Mouse (Mus musculus): ENCODE results near the gene B3gnt9. TPM values are rescaled to one million over a fixed set of nuclear protein-coding genes. Genes with fewer than 3 reads are reported as not detected.

B3gnt9 gene
- polyA plus RNA-seq, 1 experiment, result 1.1 TPM

- no peak overlapping the region for H3K27ac ChIP-seq (ENCODE audit: insufficient read depth, low read depth, low read length)
- H3K4me3 ChIP-seq (ENCODE audit: insufficient read depth, low read length), result no peak overlapping the region
- peaks cover 3% of the 10 kb centered on the region; the same call in 1 of the 2 replicates for H3K4me1 ChIP-seq (ENCODE audit: control insufficient read depth, insufficient read depth, low read length)
- TF ChIP-seq CTCF (IDR thresholded peaks at IDR 0.05; ENCODE audit: low read depth, low read length) (no peak; the same call in 1 of the 2 replicates), POLR2A (IDR thresholded peaks at IDR 0.05; ENCODE audit: borderline replicate concordance, low read depth, low read length) (no peak)
These were observed 28.1 kb upstream of the B3gnt9 start for GRCm38 (mm10) chr8:105283074-105283473.

- H3K4me1 ChIP-seq (ENCODE audit: control insufficient read depth, insufficient read depth, low read length), result peaks cover 3% of the 10 kb centered on the region; the same call in 1 of the 2 replicates
- TF ChIP-seq POLR2A (IDR thresholded peaks at IDR 0.05; ENCODE audit: borderline replicate concordance, low read depth, low read length) (no peak), CTCF (IDR thresholded peaks at IDR 0.05; ENCODE audit: low read depth, low read length) (no peak)
- H3K27ac ChIP-seq (ENCODE audit: insufficient read depth, low read depth, low read length), result no peak overlapping the region
- H3K4me3 ChIP-seq (ENCODE audit: insufficient read depth, low read length), result no peak overlapping the region
These were observed 27.3 kb upstream of the B3gnt9 start for GRCm38 (mm10) chr8:105282239-105282638.

DNA sequence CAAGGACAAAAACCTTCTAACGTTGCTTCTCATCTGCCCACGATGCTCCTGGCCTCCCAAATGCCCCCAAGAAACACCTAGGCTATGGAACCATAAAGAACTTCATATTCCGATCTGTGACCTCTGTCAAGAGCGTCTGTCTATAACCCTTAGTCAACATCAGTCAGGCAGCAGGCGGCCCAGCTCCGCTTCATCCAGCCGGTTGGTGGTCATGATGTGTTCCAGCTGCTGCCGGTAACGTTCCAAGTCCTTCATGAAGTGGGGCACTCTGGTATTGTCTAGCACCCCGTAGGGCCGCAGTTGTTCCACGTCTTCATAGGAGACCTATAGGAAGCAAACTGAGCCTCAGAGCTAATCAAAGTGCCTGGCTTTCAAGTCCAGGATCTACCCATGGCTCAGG lies 26.9 kb upstream of the B3gnt9 start:
- Histone ChIP-seq H3K4me3 (ENCODE audit: insufficient read depth, low read length) (no peak overlapping the region), H3K27ac (ENCODE audit: insufficient read depth, low read depth, low read length) (no peak overlapping the region), H3K4me1 (ENCODE audit: control insufficient read depth, insufficient read depth, low read length) (peaks cover 3% of the 10 kb centered on the region; the same call in 1 of the 2 replicates)
- TF ChIP-seq CTCF (IDR thresholded peaks at IDR 0.05; ENCODE audit: low read depth, low read length) (no peak), POLR2A (IDR thresholded peaks at IDR 0.05; ENCODE audit: borderline replicate concordance, low read depth, low read length) (no peak)

- Histone ChIP-seq H3K4me3 (ENCODE audit: insufficient read depth, low read length) (no peak overlapping the region), H3K27ac (ENCODE audit: insufficient read depth, low read depth, low read length) (no peak overlapping the region), H3K4me1 (ENCODE audit: control insufficient read depth, insufficient read depth, low read length) (peaks cover 3% of the 10 kb centered on the region; the same call in 1 of the 2 replicates)
- TF ChIP-seq POLR2A (IDR thresholded peaks at IDR 0.05; ENCODE audit: borderline replicate concordance, low read depth, low read length), result no peak
These were observed 25.6 kb upstream of the B3gnt9 start for GRCm38 (mm10) chr8:105280567-105280966.

- Histone ChIP-seq H3K27ac (ENCODE audit: insufficient read depth, low read depth, low read length) (no peak overlapping the region), H3K4me3 (ENCODE audit: insufficient read depth, low read length) (peak overlapping the region; percentile 27), H3K4me1 (ENCODE audit: control insufficient read depth, insufficient read depth, low read length) (peaks cover 3% of the 10 kb centered on the region; the same call in 1 of the 2 replicates)
- TF ChIP-seq POLR2A (IDR thresholded peaks at IDR 0.05; ENCODE audit: borderline replicate concordance, low read depth, low read length) (no peak), CTCF (IDR thresholded peaks at IDR 0.05; ENCODE audit: low read depth, low read length) (no peak)
These were observed 24.0 kb upstream of the B3gnt9 start for GRCm38 (mm10) chr8:105278911-105279334.

DNA sequence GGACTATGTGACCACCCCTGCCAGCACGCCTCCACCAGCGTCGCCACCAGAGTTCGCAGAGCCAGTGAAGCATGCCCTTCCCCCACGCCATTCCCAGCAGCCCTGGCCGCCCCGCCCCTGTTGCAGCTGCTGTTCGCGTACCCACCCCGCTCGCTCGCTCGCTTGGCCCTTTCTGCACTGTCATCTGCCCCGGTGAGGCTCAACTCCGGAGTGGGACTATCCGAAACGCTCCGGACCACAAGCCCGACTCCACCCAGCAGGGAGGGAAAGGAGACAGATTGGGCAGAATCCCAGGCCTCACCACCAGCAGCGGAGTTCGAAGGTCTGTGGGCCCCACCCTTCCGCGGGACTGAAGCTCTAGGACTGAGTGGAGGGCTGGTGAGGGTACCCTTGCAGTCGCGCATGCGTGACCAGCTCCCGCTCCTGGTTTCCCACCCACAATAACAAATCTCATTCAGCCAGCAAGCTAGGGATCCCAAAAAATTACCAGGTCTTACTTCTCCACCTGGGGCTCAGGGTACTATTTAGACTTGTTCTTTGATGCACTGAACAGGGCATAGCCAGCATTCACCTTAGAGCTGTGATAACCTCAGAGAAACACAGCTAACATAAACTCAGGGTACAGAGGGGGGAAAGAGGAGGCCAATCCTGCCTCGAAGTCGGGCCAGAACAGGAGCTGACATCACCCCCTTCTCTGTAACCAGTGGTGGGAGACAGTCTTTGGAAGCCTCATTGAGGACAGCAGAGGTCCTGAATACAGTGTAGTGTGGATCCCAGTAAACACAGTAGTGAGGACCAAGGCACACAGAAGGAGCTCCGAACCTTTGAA lies 21.6 kb upstream of the B3gnt9 start:
- H3K4me3 ChIP-seq (ENCODE audit: insufficient read depth, low read length), result peak overlapping the region; percentile 50
- H3K27ac ChIP-seq (ENCODE audit: insufficient read depth, low read depth, low read length), result no peak overlapping the region
- H3K4me1 ChIP-seq (ENCODE audit: control insufficient read depth, insufficient read depth, low read length), result peaks cover 3% of the 10 kb centered on the region; the same call in 1 of the 2 replicates
- TF ChIP-seq POLR2A (IDR thresholded peaks at IDR 0.05; ENCODE audit: borderline replicate concordance, low read depth, low read length) (no peak), CTCF (IDR thresholded peaks at IDR 0.05; ENCODE audit: low read depth, low read length) (no peak)

DNA sequence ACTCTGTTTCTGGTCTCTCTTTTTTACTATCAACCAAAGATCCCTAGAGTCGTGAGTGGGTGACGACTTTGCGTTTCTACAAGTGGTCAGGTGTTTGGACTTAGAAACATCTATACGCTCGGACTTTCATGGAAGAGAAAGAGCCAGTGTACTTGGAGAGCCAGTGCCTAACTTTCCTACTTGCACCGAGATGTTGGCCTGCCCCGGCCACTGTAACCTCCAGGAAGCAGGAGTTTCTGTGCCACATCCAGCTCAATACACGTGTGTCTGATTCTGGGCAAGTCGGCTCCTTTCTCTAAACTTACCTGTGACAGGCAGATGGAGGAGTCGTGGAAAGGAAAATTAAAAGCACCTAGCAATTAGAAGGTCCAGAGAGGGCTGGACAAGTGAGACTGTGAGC lies 20.9 kb upstream of the B3gnt9 start, which contains the start of gene Nol3:
Nol3 (plus strand) TSS at position 301 of the 400 bp plus-strand sequence.
- Histone ChIP-seq H3K27ac (ENCODE audit: insufficient read depth, low read depth, low read length) (no peak within 1 kb of the TSS), H3K4me1 (ENCODE audit: control insufficient read depth, insufficient read depth, low read length) (peaks cover 3% of the 10 kb centered on the region; the same call in 1 of the 2 replicates), H3K4me3 (ENCODE audit: insufficient read depth, low read length) (peak within 1 kb of the TSS; percentile 50)
- TF ChIP-seq POLR2A (IDR thresholded peaks at IDR 0.05; ENCODE audit: borderline replicate concordance, low read depth, low read length), result no peak

- Histone ChIP-seq H3K4me3 (ENCODE audit: insufficient read depth, low read length) (no peak overlapping the region), H3K4me1 (ENCODE audit: control insufficient read depth, insufficient read depth, low read length) (peaks cover 4% of the 10 kb centered on the region; the same call in 1 of the 2 replicates), H3K27ac (ENCODE audit: insufficient read depth, low read depth, low read length) (no peak overlapping the region)
- TF ChIP-seq POLR2A (IDR thresholded peaks at IDR 0.05; ENCODE audit: borderline replicate concordance, low read depth, low read length) (no peak), CTCF (IDR thresholded peaks at IDR 0.05; ENCODE audit: low read depth, low read length) (no peak)
These were observed 20.4 kb upstream of the B3gnt9 start for GRCm38 (mm10) chr8:105275387-105275786.

DNA sequence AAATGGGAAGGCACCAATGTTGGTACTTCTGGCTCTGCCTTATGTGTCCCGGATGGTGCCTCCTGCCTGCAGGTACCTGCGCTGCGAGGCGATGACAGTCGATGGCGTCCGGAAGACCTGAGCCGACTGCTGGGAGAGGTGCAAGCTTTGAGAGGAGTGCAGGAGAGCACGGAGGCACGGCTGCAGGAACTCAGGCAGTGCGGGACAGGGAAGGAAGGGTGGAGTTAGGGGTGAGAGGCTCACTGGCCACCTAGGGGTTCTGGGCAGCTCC lies 15.9 kb upstream of the B3gnt9 start:
- peaks cover 5% of the 10 kb centered on the region; the same call in 1 of the 2 replicates for H3K4me1 ChIP-seq (ENCODE audit: control insufficient read depth, insufficient read depth, low read length)
- no peak overlapping the region for H3K4me3 ChIP-seq (ENCODE audit: insufficient read depth, low read length)
- TF ChIP-seq POLR2A (IDR thresholded peaks at IDR 0.05; ENCODE audit: borderline replicate concordance, low read depth, low read length) (no peak), CTCF (IDR thresholded peaks at IDR 0.05; ENCODE audit: low read depth, low read length) (no peak)
- no peak overlapping the region for H3K27ac ChIP-seq (ENCODE audit: insufficient read depth, low read depth, low read length)

DNA sequence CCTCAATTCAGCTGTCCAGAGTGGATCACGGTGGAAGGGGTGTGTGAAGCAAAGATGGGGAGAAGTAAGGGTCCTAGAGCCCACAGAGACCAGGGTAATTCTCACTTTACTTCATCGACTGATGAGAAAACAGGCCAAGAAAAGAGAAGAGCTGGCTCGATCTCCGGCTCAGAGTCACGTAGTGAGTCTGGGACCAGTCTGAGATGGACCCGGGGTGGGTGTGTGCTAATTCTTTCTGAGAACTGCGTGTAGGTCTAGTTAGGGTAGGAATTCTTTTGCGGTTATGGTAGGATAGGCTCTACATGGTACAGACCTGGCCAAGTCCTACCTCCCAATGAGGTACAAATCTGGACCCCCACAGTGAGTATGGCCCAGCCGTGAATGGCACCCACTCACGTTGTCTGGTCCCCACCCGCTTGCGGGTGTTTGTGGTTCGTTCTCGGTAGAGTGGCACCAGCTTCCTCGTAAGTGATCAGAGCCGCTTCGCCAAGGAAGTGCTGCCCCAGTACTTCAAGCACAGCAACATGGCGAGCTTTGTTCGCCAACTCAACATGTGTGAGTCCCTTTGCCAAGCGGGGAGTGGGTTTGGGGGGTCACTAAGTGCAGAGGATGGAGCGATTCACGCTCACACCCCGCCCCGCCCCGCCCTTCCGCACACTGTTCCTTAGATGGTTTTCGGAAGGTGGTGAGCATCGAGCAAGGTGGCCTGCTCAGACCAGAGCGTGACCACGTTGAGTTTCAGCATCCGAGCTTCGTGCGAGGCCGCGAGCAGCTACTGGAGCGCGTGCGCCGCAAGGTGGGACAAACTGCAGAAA lies 15.4 kb upstream of the B3gnt9 start:
- TF ChIP-seq POLR2A (IDR thresholded peaks at IDR 0.05; ENCODE audit: borderline replicate concordance, low read depth, low read length), result no peak
- no peak for TF ChIP-seq CTCF (IDR thresholded peaks at IDR 0.05; ENCODE audit: low read depth, low read length)
- peaks cover 8% of the 10 kb centered on the region for H3K4me1 ChIP-seq (ENCODE audit: control insufficient read depth, insufficient read depth, low read length)
- no peak overlapping the region for H3K27ac ChIP-seq (ENCODE audit: insufficient read depth, low read depth, low read length)
- H3K4me3 ChIP-seq (ENCODE audit: insufficient read depth, low read length), result peak overlapping the region; percentile 55

Measured in bone marrow macrophage, adult 2 months (primary cell).